Mouse (Mus musculus): ENCODE measurements around the gene Galnt9. TPM values are rescaled to one million over a fixed set of nuclear protein-coding genes. Genes with fewer than 3 reads are reported as not detected.

Galnt9 gene
- polyA plus RNA-seq, 2 experiments = 0.03 TPM; not detected in 1

DNA sequence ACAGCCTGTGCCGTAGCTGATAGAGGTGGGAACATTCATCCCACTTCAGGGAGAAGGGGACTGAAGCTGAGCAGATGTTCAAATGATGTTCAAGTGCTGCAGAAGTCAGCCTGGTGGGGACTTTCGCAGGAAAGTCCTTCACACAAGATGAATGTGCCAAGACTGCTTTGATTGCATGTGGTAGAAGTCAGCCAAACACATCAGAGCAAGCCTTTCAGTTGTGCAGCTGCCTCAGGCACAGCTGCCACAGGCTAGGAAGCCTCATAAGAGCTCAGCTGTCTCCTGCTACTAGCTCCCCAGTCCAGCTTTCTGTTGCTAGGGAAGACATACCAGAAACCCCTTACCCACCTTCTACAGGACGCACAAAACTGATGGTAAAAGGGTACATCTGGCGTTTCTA, 17.6 kb upstream of the Galnt9 start:
- H3K27ac ChIP-seq = no peak overlapping the region
- WGBS (ENCODE audit: insufficient replicate concordance) = 62% methylated on average over 4 of the region's 4 CpGs
- no peaks in the 10 kb centered on the region for H3K36me3 ChIP-seq (replicated peaks; ENCODE audit: control insufficient read depth, insufficient read depth, low read depth)
- no peak overlapping the region for H3K9ac ChIP-seq (replicated peaks)
- H3K4me2 ChIP-seq (ENCODE audit: low read depth) = no peak overlapping the region
- H3K4me1 ChIP-seq (replicated peaks; ENCODE audit: control insufficient read depth in 2 of 2, insufficient read depth in 2 of 2, low read length in 1 of 2) = no peaks in the 10 kb centered on the region
- TF ChIP-seq CTCF (IDR thresholded peaks at IDR 0.05; ENCODE audit: low read depth) (no peak), EP300 (IDR thresholded peaks at IDR 0.05; ENCODE audit: low read depth) (no peak)
- no peaks in the 10 kb centered on the region for H3K9me3 ChIP-seq (ENCODE audit: control insufficient read depth, low read length)
- H3K4me3 ChIP-seq (ENCODE audit: insufficient read depth in 1 of 2, low read depth in 2 of 2, low read length in 2 of 2) = no peak overlapping the region
- DNase-seq (ENCODE audit: low read depth in 3 of 3, low spot score in 3 of 3) (no peak), ATAC-seq (ENCODE audit: insufficient read depth) (no peak)
- H3K27me3 ChIP-seq (ENCODE audit: control insufficient read depth, insufficient read depth, low read length) = no peaks in the 10 kb centered on the region

DNA sequence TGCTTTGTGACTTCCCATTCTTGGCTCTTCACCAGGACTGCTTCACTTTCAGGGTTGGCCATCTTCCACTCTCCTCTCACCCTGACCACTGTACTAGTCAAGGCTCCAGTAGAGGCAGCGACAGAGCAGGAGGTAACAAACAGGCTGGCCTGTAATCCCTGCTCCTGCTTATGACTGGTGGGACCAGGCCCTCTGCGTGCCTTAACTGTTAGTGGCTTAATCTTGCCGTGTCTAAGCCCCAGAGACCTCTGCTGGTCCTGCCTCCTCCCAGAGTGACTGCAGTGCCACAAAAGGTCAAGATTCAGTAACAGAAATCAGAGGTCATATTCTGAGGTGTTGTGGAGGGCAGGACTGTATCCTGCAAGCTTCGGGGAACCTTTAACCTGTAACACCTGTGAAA, 13.1 kb upstream of the Galnt9 start:
- Histone ChIP-seq H3K27ac (no peak overlapping the region), H3K4me1 (replicated peaks; ENCODE audit: control insufficient read depth in 2 of 2, insufficient read depth in 2 of 2, low read length in 1 of 2) (no peaks in the 10 kb centered on the region), H3K9ac (replicated peaks) (no peak overlapping the region), H3K4me2 (ENCODE audit: low read depth) (no peak overlapping the region), H3K9me3 (ENCODE audit: control insufficient read depth, low read length) (no peaks in the 10 kb centered on the region), H3K36me3 (replicated peaks; ENCODE audit: control insufficient read depth, insufficient read depth, low read depth) (no peaks in the 10 kb centered on the region), H3K27me3 (ENCODE audit: control insufficient read depth, insufficient read depth, low read length) (no peaks in the 10 kb centered on the region), H3K4me3 (ENCODE audit: insufficient read depth in 1 of 2, low read depth in 2 of 2, low read length in 2 of 2) (no peak overlapping the region)
- no peak for ATAC-seq (ENCODE audit: insufficient read depth)
- WGBS (ENCODE audit: insufficient replicate concordance) = 58% methylated on average over 4 of the region's 4 CpGs
- TF ChIP-seq EP300 (IDR thresholded peaks at IDR 0.05; ENCODE audit: low read depth) (no peak), CTCF (IDR thresholded peaks at IDR 0.05; ENCODE audit: low read depth) (no peak)
- DNase-seq (ENCODE audit: low read depth in 3 of 3, low spot score in 3 of 3) = no peak

DNA sequence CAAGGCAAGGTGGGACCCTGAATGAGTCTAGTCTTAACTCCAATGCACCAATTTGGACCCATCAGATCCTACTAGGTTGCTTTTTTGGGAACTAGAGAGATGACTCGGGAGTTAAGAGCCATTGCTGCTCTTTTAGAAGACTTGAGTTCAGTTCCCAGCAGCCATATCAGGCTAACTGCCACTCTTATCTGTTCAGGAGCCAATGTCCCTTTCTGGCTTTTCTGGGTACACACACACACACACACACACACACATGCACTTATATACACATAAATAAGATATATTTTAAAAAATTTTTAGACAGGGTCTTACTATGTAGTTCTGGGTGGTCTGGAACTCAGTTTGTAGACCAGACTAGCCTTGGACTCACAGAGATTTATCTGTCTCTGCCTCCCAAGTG, 9.8 kb upstream of the Galnt9 start:
- H3K9ac ChIP-seq (replicated peaks) = no peak overlapping the region
- H3K36me3 ChIP-seq (replicated peaks; ENCODE audit: control insufficient read depth, insufficient read depth, low read depth) = no peaks in the 10 kb centered on the region
- TF ChIP-seq EP300 (IDR thresholded peaks at IDR 0.05; ENCODE audit: low read depth) (no peak), CTCF (IDR thresholded peaks at IDR 0.05; ENCODE audit: low read depth) (no peak)
- DNase-seq (ENCODE audit: low read depth in 3 of 3, low spot score in 3 of 3) (no peak), ATAC-seq (ENCODE audit: insufficient read depth) (no peak)
- H3K27me3 ChIP-seq (ENCODE audit: control insufficient read depth, insufficient read depth, low read length) = no peaks in the 10 kb centered on the region
- no peaks in the 10 kb centered on the region for H3K9me3 ChIP-seq (ENCODE audit: control insufficient read depth, low read length)
- H3K4me3 ChIP-seq (ENCODE audit: insufficient read depth in 1 of 2, low read depth in 2 of 2, low read length in 2 of 2) = no peak overlapping the region
- no peaks in the 10 kb centered on the region for H3K4me1 ChIP-seq (replicated peaks; ENCODE audit: control insufficient read depth in 2 of 2, insufficient read depth in 2 of 2, low read length in 1 of 2)
- H3K4me2 ChIP-seq (ENCODE audit: low read depth) = no peak overlapping the region
- 32% methylated on average over 1 of the region's 1 CpGs for WGBS (ENCODE audit: insufficient replicate concordance)
- H3K27ac ChIP-seq = no peak overlapping the region

DNA sequence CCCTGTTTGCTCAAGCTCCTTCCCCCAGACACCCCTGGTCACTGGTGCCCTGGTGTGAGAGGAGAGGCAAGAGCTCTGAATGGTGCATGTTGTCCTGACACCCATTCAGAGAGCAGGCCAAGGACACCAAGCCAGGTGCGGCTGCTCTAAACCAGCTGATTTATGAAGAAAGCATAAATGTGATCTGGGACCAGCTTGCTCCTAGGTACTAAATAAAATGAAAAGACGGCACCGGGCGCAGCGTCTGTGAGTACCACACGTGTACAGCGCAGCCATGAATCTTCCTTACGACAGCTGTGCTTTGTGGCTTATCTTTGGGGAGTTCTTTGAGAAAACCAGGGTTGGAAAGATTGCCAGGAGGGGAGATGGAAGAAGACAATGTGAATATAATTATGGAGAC, 8.2 kb upstream of the Galnt9 start:
- DNase-seq (ENCODE audit: low read depth in 3 of 3, low spot score in 3 of 3) (no peak), ATAC-seq (ENCODE audit: insufficient read depth) (no peak)
- no peak overlapping the region for H3K4me3 ChIP-seq (ENCODE audit: insufficient read depth in 1 of 2, low read depth in 2 of 2, low read length in 2 of 2)
- no peaks in the 10 kb centered on the region for H3K4me1 ChIP-seq (replicated peaks; ENCODE audit: control insufficient read depth in 2 of 2, insufficient read depth in 2 of 2, low read length in 1 of 2)
- no peaks in the 10 kb centered on the region for H3K9me3 ChIP-seq (ENCODE audit: control insufficient read depth, low read length)
- H3K9ac ChIP-seq (replicated peaks) = no peak overlapping the region
- H3K4me2 ChIP-seq (ENCODE audit: low read depth) = no peak overlapping the region
- no peaks in the 10 kb centered on the region for H3K36me3 ChIP-seq (replicated peaks; ENCODE audit: control insufficient read depth, insufficient read depth, low read depth)
- no peak overlapping the region for H3K27ac ChIP-seq
- no peaks in the 10 kb centered on the region for H3K27me3 ChIP-seq (ENCODE audit: control insufficient read depth, insufficient read depth, low read length)
- TF ChIP-seq CTCF (IDR thresholded peaks at IDR 0.05; ENCODE audit: low read depth) = no peak
- no peak for TF ChIP-seq EP300 (IDR thresholded peaks at IDR 0.05; ENCODE audit: low read depth)
- WGBS (ENCODE audit: insufficient replicate concordance) = 73% methylated on average over 8 of the region's 8 CpGs

DNA sequence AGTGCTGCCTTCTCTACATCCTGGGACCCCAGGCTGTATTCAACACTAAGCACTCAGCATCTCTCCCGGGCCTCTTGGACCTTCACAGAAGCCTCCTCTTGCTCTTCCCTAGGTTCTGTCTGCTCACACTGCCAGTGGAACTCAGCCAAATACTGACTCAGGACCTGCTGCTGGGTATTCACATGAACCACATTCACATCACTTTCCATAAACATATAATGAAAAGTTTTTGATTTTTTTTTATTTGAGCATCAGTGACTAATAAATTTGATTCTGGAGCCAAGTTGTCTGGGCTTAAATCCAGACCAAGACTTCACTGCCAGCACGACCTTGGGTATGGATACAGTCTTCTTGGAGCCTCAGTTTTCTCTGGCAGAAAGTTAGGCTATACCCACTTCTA, 3.2 kb upstream of the Galnt9 start:
- no peak for ATAC-seq (ENCODE audit: insufficient read depth)
- Histone ChIP-seq H3K9me3 (ENCODE audit: control insufficient read depth, low read length) (no peaks in the 10 kb centered on the region), H3K4me1 (replicated peaks; ENCODE audit: control insufficient read depth in 2 of 2, insufficient read depth in 2 of 2, low read length in 1 of 2) (no peaks in the 10 kb centered on the region), H3K4me3 (ENCODE audit: insufficient read depth in 1 of 2, low read depth in 2 of 2, low read length in 2 of 2) (no peak overlapping the region), H3K27ac (no peak overlapping the region), H3K36me3 (replicated peaks; ENCODE audit: control insufficient read depth, insufficient read depth, low read depth) (no peaks in the 10 kb centered on the region), H3K9ac (replicated peaks) (no peak overlapping the region), H3K27me3 (ENCODE audit: control insufficient read depth, insufficient read depth, low read length) (peaks cover 34% of the 10 kb centered on the region), H3K4me2 (ENCODE audit: low read depth) (no peak overlapping the region)
- DNase-seq (ENCODE audit: low read depth in 3 of 3, low spot score in 3 of 3) = no peak
- 23% methylated on average over 2 of the region's 2 CpGs for WGBS (ENCODE audit: insufficient replicate concordance)
- no peak for TF ChIP-seq EP300 (IDR thresholded peaks at IDR 0.05; ENCODE audit: low read depth)
- no peak for TF ChIP-seq CTCF (IDR thresholded peaks at IDR 0.05; ENCODE audit: low read depth)
